Mouse (Mus musculus): ENCODE results near the gene Tulp2.
"Not testable (repeated sequence)": the region's sequence is repeated elsewhere in the genome, so short reads cannot be mapped to it uniquely, and the experiment has no call there.

The Tulp2 gene

DNA sequence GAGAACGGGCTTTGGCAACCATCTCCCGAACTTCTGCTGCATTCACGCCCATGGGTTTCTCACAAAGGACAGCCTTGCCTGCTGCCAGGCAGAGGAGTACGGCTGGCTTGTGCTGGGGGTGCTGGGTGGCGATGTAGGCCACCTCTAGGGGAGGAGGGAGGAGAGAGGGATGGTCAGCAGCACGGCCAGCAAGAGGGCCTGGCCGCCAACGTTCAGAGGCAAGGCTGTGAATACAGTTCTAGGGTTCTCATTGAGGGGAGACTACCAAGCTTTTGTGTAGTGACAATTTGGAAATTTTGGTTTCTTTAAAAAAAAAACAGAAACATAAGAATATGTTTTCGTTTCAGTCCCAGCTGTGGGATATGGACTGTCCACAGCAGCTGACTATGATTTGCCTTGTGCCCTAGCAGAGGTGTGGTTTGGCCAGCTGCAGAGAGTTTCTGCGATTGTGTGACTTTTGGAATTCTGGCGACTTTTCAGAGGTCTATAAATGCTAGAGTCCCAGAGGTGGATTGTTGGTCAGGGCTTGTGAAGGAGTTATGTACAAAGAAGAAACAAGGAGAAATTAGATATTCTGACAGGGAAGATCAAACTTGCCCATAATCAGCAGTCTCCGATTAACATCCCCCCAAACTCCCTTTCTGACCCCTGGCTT, 5.2 kb downstream of the Tulp2 start, which contains the start of gene Gm45808:
Gene Gm45808 (minus strand): TSS at position 51 of the 655 bp plus-strand sequence.
- DNase-seq (ENCODE audit: low read depth, low spot score), result no peak

DNA sequence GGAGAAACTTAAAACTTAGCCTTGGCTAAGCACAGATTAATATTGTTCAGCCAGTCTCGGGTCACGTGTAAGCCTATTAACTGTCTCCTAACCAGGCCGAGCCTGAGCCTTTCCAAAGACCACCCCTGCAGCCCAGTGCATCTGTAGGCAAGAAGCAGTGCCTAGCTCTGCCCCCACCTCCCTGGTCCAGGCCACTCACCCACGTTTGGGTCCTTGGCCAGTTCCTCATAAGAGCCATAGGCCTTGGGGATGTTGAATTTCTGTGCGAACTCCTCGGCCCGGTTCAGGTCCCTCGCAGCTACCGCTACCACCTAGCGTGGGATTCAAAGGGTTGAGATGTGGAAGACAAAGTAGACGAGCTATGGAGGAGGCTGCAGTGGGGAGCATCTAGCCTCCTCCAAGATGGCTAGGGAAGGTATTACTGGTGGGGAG, 6.2 kb downstream of the Tulp2 start:
- no peak for DNase-seq (ENCODE audit: low read depth, low spot score)

DNA sequence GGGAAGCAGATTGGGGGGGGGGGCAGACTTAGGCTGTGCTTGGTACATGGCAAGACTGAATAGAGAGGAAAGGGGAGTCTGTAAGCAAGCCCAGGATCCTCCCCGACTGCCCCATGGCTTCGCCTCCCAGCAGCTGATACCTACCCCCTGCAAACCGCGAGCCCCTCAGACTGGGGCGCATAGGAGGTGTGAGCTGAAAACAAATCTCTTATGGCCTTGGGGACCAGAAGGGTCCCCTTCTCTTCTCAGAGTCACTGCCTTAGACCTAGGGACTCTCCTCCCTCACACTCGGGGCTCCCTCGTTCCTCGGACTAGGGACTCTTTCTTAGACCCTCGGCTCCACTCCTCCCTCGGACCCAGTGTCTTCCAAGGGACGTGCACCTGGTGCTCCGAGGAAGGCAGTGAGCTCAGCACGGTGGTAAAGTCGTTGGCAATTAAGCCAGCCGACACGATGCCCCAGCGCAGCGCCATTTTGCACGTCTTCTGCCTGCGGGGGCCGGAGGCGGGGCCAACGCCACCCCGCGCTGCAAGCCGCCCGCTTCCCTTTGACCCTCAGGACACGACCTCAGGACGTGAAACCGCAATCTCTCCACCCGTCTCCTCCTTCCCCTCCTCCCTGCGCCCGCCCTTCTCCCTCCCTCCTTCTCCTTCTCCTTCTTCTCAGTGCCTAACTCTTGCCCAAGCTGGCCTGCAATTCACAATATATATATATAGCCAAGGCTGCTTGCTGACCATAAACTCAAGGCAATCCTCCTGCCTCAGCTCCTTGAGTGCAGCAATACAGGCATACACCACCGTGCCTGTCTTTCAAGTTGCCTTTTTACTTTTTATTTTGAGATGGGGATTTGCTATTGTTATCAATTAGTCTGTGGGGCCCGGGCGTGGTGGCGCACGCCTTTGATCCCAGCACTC, 6.9 kb downstream of the Tulp2 start, which contains the start of gene Dhdh:
Gene Dhdh (minus strand): TSS at position 513 of the 912 bp plus-strand sequence.
- peak; percentile 76 for DNase-seq (ENCODE audit: low read depth, low spot score)

DNA sequence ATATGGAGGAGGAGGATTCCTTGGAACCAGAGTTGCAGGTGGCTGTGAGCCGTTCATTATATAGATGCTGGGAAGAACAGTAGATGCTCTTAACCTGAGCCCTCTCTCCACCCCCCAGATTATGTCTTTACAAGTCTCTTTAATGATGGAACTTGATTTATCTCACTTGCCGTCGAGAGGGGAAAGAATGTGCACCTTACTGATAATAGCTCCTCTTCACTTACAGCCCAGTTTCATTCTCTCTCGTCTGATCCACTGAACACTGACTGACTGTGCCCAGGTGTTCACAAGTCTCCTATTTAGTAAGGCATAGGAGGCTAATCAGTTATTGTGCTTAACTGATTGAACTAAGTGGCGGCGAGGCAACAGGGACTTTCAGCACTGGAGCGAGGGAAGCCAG, 7.9 kb downstream of the Tulp2 start:
- DNase-seq (ENCODE audit: low read depth, low spot score), result no peak

DNA sequence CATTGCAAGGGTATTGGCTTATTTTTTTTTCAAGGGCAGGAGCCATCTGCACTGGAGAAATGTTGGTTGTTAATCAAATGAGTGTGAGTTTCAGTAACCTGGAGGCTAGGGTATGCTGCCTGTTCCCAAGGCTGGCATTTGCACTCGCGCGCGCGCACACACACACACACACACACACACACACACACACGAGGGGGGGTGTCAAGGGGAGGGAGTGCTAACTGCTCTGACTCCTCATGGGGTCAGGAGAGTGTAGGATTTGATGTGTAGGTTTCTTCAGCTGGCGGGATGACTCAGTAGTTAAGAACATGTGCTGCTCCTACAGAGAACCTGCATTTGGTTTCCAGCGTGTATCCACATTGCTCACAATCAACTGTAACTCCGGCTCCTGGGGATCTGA, 9.1 kb downstream of the Tulp2 start:
- no peak for DNase-seq (ENCODE audit: low read depth, low spot score)

DNA sequence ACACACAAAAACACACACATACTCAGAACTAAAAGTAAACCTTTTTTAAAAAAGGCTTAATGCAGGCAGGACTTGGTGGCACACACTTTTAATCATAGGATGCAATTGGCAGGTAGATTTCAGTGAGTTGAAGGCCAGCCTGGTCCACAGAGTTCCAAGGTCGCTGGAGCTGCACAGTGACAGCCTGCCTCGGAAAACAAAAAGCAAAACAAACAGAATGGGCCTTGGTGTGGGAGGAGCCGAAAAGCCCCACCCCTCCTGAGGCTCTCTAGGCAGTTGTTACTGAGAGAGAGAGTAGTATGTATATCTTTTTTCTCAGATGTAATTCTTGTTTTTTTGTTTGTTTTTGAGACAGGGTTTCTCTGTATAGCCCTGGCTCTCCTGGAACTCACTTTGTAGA, 9.6 kb downstream of the Tulp2 start:
- DNase-seq (ENCODE audit: low read depth, low spot score), result peak; percentile 43

DNA sequence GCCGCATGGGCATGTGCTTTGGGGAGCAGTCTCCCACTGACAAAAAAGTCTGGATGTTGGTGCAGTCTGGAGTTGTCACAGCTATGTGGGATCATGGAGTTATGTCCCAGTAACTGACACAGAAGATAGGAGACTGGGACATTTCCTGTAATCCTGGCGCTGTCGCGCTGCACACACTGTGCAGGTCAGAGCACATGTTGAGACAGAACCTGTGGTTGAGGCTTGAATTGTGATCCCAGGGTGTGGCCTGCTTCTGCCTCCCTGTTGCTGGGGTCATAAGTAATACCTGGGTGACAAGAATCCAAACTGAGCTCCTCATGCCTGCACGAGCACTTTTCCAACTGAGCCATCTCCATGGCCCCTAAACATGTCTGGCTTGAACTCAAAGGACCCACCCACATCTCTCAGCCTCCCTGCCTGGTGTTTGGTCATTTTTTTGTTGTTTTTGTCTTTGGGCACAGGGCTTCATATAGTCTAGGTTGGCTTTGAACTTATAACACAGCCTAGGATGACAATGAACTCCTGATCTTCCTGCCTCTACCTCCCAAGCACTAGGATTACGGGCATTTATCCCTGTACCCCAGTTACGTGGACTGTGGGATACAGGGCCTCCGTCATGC, 10.7 kb downstream of the Tulp2 start:
- no peak for DNase-seq (ENCODE audit: low read depth, low spot score)

DNA sequence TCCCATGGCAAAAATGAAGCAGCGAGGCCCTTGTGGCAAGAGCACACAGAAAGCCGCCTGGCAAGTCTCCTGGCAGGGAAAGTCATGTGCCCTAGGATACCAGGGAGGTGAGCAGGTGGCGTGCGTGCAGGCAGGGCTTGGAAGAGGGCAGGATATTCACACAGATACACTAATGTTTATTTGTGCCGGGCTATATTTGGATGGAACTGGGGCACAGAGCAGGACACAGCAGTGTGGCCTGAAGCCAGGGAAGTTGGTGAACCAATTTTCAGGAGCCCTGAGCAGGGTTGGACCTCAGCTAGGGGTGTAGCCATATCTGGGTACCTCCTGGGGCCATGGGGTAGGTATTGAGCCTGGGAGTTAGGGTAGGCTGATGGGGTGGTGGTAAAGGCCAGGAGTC, 11.3 kb downstream of the Tulp2 start:
- DNase-seq (ENCODE audit: low read depth, low spot score), result no peak

DNA sequence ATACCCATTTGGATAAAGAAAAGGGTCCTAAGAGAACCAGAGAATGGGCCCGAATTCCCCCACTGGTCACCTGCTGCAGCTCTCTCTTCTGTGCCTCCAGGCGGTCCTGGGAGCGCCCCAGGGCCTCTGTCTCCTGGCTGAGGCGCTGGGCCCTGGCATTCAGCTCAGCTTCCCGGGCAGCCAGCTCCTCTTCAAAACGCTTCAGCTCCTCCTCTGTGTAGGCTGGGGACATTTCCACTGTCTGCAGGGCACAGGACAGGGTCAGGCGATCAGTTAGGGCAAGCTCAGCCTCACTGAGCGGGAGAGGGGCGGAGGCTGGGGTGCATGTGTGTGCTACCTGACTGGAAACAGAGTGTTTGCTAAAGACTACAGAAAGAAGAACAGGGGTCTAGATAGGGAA, 12.9 kb downstream of the Tulp2 start:
- no peak for DNase-seq (ENCODE audit: low read depth, low spot score)

DNA sequence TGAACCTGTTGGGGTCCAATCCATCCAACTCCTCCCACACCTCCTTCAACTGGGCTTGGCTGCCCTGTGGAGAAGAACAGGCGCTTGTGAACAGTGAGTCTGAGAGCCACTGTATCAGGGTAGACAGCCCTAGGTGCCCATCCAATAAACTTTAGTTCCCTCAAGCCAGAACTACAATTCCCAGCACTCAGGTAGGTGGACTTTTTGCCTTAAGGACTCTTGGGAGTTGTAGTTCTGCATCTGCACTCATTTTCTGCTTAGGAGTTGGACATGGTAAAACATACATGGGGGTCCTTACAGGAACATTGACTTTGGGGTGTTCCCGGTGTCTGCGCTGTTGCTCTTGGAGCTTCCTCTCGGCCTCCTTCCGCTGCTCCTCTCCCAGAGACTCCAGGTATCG, 16.8 kb downstream of the Tulp2 start:
- DNase-seq (ENCODE audit: low read depth, low spot score), result no peak

DNA sequence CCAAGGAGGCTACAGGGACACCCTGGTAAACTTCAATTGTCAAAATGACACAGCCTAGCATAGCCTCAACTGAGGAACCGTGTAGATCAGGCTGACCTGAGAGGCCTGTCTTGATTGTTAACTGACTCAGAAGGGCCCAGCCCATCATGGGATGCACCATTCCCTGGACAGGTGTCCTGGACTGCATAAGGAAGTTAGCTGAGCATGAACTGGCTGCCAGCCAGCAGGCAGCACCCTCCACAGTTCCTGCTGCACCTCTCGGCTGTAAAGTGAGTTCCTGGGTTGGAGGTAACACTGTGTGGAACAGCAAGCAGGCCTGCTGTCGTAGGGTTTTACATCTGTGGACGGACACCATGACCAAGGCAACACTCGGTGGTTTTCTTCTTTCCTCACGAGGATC, 25.9 kb downstream of the Tulp2 start:
- no peak for DNase-seq (ENCODE audit: low read depth, low spot score)

DNA sequence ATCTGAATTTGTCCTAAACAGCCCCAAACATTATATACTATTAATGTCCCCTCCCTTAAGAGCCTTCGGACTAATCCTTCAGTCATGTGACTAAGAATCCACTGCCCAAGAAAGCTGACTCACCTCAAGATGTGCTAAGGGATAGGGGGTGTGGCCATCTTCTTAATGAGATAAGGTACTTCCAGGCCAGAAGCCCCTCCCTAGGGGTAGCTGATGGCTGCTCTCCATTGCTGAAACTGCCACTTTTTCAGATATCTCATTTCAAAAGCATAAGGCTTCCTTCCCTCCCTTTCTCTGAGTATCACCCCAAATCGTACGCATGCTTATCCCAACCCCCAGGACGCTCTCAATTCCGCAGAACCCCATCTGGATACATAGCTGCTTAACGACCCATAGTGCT, 26.9 kb downstream of the Tulp2 start:
- peak; percentile 62 for DNase-seq (ENCODE audit: low read depth, low spot score)

DNA sequence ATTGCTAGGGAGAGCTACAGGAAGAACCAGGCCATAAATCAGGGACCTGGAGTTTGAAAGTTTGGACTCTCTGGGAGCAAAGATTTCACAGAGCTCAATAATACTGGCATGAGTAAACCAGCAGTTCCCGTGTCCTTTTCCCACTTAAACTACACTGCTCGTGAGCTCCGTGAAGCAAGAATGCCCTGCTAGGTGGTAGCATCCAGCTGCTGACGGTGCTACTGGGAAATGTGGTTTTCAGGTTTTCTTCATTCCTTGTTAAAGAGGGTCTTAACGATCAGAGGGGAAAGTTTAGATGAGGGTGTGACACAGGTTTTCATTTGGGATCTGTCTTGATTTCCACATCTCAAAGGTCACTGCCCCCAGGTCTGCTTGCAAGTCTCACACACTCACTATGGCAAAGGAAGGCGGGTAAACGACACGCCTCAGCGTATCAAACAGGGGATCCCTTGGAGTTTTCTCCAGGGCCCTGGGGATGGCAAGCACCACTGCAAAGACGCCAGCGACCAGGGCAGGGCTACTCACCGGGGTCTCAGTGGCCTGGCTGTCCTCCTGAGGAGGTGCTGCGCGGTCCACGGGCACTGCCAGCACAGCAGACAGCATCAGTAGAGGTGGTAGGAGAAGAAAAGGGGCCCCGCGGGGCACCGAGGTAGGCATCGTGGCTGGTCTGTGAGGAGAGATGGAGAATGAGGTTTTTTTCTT, 27.7 kb downstream of the Tulp2 start:
- no peak for DNase-seq (ENCODE audit: low read depth, low spot score)

DNA sequence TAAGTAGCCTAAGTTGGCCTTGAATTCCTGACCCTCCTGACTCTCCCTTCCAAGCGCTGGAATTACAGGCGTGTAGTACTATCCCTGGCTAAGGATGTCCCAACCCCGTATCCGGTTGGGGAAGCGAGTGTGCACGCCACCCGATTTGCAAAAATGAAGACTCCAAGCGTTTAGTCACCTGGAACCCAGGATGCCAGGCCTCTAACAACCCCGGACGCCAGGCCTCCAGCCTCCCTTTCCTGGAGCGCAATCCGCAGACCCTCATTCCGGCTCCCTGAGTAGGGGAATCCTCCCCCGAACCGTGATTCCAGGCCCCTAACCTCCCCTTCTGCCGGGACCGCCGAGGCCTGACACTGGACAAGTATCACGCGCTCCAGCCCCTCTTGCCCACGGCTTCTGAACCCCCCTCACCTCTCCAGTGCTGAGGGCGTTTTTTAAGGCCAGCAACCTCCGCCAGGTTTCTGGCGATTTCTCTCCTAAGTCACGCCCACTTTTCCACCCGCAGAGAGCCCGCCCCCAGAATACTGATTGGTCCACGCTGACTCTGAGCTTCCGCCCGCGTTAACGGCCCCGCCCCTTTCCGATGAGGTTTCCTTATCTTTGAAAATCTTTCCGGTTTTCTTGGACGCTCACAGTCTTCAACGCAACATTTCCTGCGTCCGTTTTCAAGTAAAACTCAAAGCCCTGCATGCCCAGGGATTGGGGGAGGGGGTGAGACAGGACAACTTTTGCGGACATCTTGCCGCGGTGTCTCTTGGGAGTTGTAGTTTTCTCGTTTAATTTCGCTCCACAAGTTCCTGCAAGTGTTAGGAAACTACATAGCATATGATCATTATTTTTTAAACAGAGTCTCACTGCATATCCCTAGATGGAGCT, 28.5 kb downstream of the Tulp2 start, which contains the start of gene Nucb1:
Gene Nucb1 (minus strand): TSS at position 495 of the 876 bp plus-strand sequence.
- DNase-seq (ENCODE audit: low read depth, low spot score), result peak; percentile 97

DNA sequence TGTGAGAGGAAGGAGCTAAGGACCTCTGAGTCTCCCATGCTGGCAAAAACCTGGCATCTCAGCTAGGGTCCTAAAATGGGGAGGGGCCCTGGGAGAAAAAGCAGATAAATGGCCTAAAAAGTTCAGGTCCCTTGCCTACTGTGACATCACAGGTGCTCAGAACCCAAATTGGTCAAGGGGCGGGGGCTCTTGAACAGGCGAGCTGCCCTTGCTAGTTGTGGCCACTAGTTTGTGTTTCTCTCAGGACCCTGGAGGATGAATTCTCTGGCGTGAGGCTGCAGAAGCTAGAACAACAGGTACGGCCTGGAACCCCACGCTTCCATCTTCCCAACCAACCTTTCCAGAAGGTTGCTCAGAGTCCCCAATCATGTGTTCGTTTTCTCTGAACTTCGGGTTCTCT, 32.7 kb downstream of the Tulp2 start:
- peak; percentile 81 for DNase-seq (ENCODE audit: low read depth, low spot score)

DNA sequence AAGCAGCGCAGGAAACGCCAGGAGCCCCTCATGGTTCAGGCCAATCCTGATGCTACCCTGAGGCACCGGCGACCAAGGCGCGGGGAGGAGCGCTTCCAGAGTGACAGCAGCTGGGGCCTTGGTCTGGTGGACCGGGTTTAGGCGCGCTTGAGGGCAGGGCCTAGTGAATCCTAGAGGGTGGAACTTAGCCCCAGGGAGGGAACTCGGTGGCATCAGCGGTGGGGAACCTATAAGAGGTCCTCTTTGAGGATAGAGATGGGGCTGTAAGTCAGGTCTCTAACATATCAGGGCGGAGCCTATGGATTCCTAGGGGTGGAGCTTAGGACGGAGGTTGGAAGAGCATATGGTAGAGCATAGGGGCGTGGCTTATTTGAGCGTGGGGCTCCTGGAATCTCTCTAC, 33.8 kb downstream of the Tulp2 start:
- DNase-seq (ENCODE audit: low read depth, low spot score), result peak; percentile 97

DNA sequence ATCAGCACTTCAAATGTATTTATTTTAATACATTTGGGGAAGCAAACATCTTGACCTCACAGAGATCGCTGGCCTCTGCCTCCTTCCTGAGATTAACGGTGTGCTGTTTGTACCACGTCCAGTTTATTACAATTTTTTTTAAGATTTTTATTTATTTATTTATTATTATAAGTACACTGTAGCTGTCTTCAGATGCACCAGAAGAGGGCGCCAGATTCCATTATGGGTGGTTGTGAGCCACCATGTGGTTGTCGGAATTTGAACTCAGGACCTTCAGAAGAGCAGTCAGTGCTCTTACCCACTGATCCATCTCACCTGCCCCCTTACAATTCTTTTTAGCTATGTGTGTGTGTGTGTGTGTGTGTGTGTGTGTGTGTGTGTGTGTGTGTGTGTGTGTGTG, 35.2 kb downstream of the Tulp2 start:
- DNase-seq (ENCODE audit: low read depth, low spot score), result not testable (repeated sequence)

DNA sequence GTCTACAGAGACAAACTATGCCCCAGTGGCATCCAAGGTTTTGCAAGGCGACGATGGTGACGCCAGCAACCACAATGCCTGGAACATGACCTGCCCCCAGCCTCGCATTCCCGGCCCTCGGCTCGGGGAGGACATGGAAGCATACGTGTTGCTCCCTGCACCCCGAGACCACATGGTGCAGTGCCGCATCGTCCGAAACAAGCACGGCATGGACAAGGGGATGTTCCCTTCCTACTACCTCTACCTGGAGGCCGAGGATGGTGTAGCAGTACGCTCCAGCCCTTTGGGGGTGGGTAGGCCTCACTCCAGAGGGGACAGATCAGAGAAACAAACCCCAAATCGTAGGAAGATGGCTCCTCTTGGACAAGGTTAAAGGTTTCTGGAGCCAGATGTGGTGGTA, 36.9 kb downstream of the Tulp2 start:
- DNase-seq (ENCODE audit: low read depth, low spot score), result no peak

DNA sequence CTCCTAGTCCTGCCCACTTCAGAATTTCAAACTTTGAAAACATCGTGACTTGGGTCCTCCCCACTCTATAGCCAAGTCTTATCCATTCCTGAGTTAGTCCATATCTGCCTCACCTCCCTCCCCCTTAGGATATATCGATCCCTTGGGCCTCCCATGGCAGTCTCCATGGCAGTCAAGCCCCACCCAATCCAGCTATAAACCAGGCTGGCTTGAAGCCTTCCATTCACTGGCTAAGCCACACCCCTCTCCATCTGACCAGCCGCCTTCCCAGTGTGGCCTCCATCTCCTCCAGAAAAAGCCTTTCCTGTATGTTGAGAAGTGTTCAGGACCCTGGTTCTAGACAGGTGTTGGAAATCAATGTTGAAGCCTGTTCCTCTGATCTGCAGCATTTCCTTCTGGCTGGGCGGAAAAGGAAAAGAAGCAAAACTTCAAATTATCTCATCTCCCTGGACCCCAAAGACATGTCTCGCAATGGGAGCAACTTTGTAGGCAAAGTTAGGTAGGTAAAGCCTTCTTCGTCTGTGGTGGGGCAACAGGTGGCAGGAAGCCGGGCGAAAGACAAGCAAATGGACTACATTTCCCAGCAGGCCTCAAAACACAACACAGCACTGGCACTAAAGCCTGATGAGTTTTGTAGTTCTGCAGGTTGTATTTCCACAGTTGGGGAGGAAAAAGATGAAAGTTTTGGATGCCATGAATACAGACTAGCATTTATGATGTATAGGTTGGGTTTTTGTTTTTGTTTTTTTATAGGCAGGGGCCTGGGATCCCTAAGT, 37.9 kb downstream of the Tulp2 start:
- DNase-seq (ENCODE audit: low read depth, low spot score), result peak; percentile 61

DNA sequence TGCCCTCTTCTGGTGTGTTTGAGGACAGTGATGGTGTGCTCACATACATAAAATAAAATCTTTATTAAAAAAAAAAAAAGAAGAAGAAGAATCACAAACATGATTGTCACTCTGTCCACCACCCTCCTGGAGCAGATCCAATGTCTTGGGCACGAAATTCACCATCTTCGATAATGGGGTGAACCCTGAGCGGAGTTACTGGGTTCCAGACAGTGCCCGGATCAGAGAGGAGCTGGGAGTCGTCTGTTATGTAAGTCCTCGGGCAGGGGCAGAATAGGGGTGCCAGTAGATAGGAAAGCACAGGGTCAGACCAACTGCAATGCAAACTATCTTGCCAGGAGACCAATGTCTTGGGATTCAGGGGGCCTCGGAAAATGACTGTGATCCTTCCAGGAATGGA, 38.9 kb downstream of the Tulp2 start:
- DNase-seq (ENCODE audit: low read depth, low spot score), result no peak
